Mouse (Mus musculus) hindbrain, embryonic 14.5 days (tissue): ENCODE measurements around the gene Gm3238. TPM values are rescaled to one million over a fixed set of nuclear protein-coding genes. Genes with fewer than 3 reads are reported as not detected.
"Not testable (repeated sequence)": the region's sequence is repeated elsewhere in the genome, so short reads cannot be mapped to it uniquely, and the experiment has no call there.

Experiments
- ATAC-seq: fragments of 200-750 bp; cut with Nextera tagmentation; 2 replicates; pipeline ENCODE4 v1.8.0; 2017; ENCODE audit warnings: moderate number of reproducible peaks, mild to moderate bottlenecking, moderate TSS enrichment, moderate library complexity; ENCODE audit not compliant: low FRiP score
- DNase-seq: peaks from one replicate; pipeline ENCODE4 v3.0.0-alpha.2; 2015; ENCODE audit warnings: low spot score
- H3K27ac ChIP-seq: fragments of 300-500 bp; sonication (generic); 2 replicates; pipeline ENCODE4 v1.5.1; 2014; ENCODE audit warnings: mild to moderate bottlenecking, moderate library complexity
- H3K27me3 ChIP-seq: fragments of 300-500 bp; sonication (generic); 2 replicates; pipeline ENCODE4 v1.6.1; 2014; ENCODE audit warnings: mild to moderate bottlenecking, low read length, mixed read lengths; ENCODE audit not compliant: control insufficient read depth, insufficient read depth
- H3K36me3 ChIP-seq: fragments of 300-500 bp; sonication (generic); replicated peaks from 2 replicates; pipeline ENCODE4 v1.6.1; 2014; ENCODE audit not compliant: control insufficient read depth, insufficient read depth
- H3K4me1 ChIP-seq: fragments of 300-500 bp; sonication (generic); replicated peaks from 2 replicates; pipeline ENCODE4 v1.6.1; 2014; ENCODE audit warnings: antibody characterized with exemption, low read length, mixed read lengths; ENCODE audit not compliant: control insufficient read depth, insufficient read depth
- H3K4me2 ChIP-seq: fragments of 300-500 bp; sonication (generic); replicated peaks from 2 replicates; pipeline ENCODE4 v1.6.1; 2014; ENCODE audit warnings: mild to moderate bottlenecking, moderate library complexity
- H3K4me3 ChIP-seq: fragments of 300-500 bp; sonication (generic); replicated peaks from 2 replicates; pipeline ENCODE4 v1.5.1; 2014; ENCODE audit warnings: mild to moderate bottlenecking, low read length
- H3K9ac ChIP-seq: fragments of 300-500 bp; sonication (generic); 2 replicates; pipeline ENCODE4 v1.6.1; 2014
- H3K9me3 ChIP-seq: fragments of 300-500 bp; sonication (generic); 2 replicates; pipeline ENCODE4 v1.6.1; 2016; ENCODE audit warnings: low read length; ENCODE audit not compliant: control insufficient read depth
- WGBS: fragments of 180-500 bp; shearing (Covaris S2); extraction: QIAGEN DNeasy Blood & Tissue Kit; methylation state at CpG from one replicate; pipeline ENCODE4 v1.1.7; 2014; 5-methylcytosine and 5-hydroxymethylcytosine counted together
- polyA plus RNA-seq: library from polyadenylated mRNA; unstranded; fragments of >200 nt; fragmentation: Nextera tagmentation; extraction: Ambion mirVana; gene quantifications from 2 replicates; pipeline ENCODE4 v1.2.1, GENCODE M21; 2014

Gm3238 gene
- not detected in 2 replicates for polyA plus RNA-seq

DNA sequence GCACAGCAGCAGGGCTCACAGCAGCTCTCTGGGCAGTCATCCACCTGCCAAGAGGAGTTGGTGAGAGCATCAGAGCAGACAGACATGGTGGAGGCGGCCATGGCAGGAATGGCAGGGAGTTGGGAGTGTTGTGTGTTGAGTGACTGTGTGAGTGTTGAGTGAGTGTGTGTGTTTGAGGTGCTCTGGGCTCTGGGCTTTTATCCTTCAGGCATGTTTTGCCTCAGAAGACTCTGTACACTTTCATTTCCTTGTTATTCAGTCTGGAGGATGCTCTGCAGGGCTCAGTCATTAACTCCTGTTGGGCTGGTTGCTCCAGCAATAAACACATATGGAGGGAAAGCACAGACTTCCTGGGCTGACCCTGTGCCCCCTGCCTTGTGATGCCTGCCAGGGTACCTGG lies at the start of gene Gm3238:
Gene Gm3238 (minus strand): TSS at position 101 of the 400 bp plus-strand sequence.
- 100% methylated on average over 1 of the region's 1 CpGs for WGBS
- H3K9ac ChIP-seq, ATAC-seq, DNase-seq, H3K4me1 ChIP-seq, H3K4me2 ChIP-seq, H3K27me3 ChIP-seq, H3K9me3 ChIP-seq, H3K27ac ChIP-seq, H3K4me3 ChIP-seq, H3K36me3 ChIP-seq: not testable (repeated sequence)

DNA sequence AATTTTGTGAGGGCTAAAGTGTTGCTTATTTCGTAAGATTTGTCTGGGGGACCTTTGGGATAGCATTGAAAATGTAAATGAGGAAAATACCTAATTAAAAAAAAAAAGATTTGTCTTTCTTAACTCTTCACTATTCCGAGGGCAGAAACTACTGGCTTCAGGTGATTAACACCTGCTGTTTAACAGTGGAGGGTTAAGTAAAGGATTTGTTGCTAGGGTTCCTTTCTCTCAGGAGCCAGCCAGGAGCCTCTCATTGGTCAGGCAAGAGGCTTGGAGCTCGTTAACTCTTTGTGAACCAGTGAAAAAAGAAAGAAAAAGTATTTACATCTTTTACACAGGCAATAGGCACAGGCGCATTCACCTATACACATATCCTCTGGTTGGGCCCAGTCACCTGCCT lies 48.1 kb upstream of the Gm3238 start:
- no peaks in the 10 kb centered on the region for H3K4me1 ChIP-seq
- H3K4me3 ChIP-seq: no peak overlapping the region
- DNase-seq (no peak), ATAC-seq (no peak)
- H3K36me3 ChIP-seq: no peaks in the 10 kb centered on the region
- H3K9ac ChIP-seq: no peak overlapping the region
- 0 out of 2 replicates have a peak, but pooled peaks cover 5% of the 10 kb centered on the region for H3K9me3 ChIP-seq
- no peak overlapping the region for H3K27ac ChIP-seq
- H3K27me3 ChIP-seq: no peaks in the 10 kb centered on the region
- H3K4me2 ChIP-seq: no peak overlapping the region
- 45% methylated on average over 4 of the region's 4 CpGs for WGBS

DNA sequence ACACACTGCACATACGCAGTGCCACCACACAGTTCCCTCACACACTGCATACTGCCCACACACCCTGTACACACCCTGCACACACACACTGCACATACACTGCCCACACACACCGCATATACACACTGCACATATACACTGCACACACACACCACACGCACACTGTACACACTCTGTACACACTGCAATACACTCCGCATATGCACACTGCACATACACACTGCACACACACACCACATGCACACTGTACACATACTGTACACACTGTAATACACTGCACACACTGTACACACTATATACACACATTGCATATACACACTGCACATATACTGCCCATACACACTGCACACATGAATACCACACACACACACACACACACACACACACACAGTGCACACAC lies 47.4 kb upstream of the Gm3238 start:
- H3K36me3 ChIP-seq: no peaks in the 10 kb centered on the region
- WGBS: 100% methylated on average over 4 of the region's 4 CpGs
- no peaks in the 10 kb centered on the region for H3K4me1 ChIP-seq
- no peak for DNase-seq
- H3K4me2 ChIP-seq: no peak overlapping the region
- no peak for ATAC-seq
- H3K9ac ChIP-seq: no peak overlapping the region
- H3K27ac ChIP-seq: no peak overlapping the region
- H3K27me3 ChIP-seq: no peaks in the 10 kb centered on the region
- H3K9me3 ChIP-seq: 0 out of 2 replicates have a peak, but pooled peaks cover 5% of the 10 kb centered on the region
- H3K4me3 ChIP-seq: no peak overlapping the region

DNA sequence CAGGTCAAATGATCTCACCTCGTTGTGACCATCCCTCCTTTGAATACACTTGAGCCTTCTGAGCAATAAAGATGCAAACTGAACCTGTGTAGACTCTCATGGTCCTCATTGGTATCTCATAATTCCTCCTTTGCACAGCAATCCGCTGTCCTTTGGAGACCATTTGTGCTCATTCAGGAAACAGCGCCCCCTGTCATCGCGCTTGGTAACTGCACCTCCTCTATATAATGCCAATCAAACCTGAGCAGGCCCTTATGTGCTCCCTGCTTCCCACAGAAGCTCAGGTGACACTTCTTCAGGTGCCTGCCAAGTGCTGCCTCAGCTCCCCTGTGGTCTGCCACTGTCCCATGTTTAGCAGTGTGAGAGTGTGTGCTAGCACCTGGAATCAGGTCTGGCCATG lies 44.4 kb upstream of the Gm3238 start:
- ATAC-seq (no peak), DNase-seq (peak; percentile 34)
- Histone ChIP-seq H3K27ac (no peak overlapping the region), H3K4me2 (no peak overlapping the region), H3K27me3 (no peaks in the 10 kb centered on the region), H3K9ac (no peak overlapping the region), H3K4me1 (no peaks in the 10 kb centered on the region), H3K9me3 (no peaks in the 10 kb centered on the region), H3K4me3 (no peak overlapping the region), H3K36me3 (no peaks in the 10 kb centered on the region)
- 25% methylated on average over 5 of the region's 5 CpGs for WGBS

DNA sequence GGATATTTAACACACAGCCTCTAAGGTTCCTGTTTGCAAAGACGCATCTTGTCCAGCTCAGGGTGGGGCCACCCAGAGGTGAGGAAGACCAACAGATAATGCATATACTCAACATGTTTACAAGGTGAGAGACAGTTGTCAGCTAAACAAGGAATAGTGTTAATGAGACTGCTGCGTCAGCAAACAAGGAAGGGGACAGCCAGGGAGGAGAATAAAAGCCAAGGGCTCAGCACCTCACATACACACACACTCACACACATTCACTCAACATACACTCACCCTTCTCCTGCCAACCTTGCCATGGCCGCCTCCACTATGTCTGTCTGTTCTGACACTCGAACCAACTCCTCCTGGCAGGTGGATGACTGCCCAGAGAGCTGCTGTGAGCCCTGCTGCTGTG lies 43.3 kb upstream of the Gm3238 start, which contains the start of gene Gm2696:
Gene Gm2696 (plus strand): TSS at position 301 of the 400 bp plus-strand sequence.
- H3K36me3 ChIP-seq: no peaks in the 10 kb centered on the region
- H3K9ac ChIP-seq: no peak within 1 kb of the TSS
- H3K4me1 ChIP-seq: no peaks in the 10 kb centered on the region
- H3K27ac ChIP-seq: no peak within 1 kb of the TSS
- DNase-seq: no peak
- H3K9me3 ChIP-seq: no peaks in the 10 kb centered on the region
- no peak for ATAC-seq
- H3K27me3 ChIP-seq: no peaks in the 10 kb centered on the region
- 53% methylated on average over 4 of the region's 4 CpGs for WGBS
- H3K4me2 ChIP-seq: no peak within 1 kb of the TSS
- no peak within 1 kb of the TSS for H3K4me3 ChIP-seq

DNA sequence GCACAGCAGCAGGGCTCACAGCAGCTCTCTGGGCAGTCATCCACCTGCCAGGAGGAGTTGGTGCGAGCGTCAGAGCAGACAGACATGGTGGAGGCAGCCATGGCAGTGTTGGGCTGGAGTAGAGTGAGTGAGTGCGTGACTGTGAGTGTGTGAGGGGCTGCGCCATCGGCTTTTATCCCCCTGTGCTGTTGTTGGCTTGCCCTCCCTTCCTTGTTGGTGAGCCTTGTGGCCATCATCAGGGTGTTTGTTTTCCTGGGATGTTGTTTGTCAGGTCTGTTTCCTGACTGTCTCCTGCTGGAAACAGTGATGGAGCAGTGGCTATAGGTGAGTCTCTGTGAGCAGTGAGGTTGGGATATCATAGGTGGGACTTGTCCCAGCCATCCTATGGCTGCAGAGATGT lies 40.6 kb upstream of the Gm3238 start, which contains the start of gene Gm9507:
Gene Gm9507 (minus strand): TSS at position 101 of the 400 bp plus-strand sequence.
- Histone ChIP-seq H3K4me3 (no peak within 1 kb of the TSS), H3K27ac (no peak within 1 kb of the TSS), H3K9ac (no peak within 1 kb of the TSS), H3K9me3 (no peaks in the 10 kb centered on the region), H3K36me3 (no peaks in the 10 kb centered on the region), H3K4me1 (no peaks in the 10 kb centered on the region), H3K27me3 (no peaks in the 10 kb centered on the region), H3K4me2 (no peak within 1 kb of the TSS)
- DNase-seq: no peak
- WGBS: 70% methylated on average over 5 of the region's 5 CpGs
- no peak for ATAC-seq

DNA sequence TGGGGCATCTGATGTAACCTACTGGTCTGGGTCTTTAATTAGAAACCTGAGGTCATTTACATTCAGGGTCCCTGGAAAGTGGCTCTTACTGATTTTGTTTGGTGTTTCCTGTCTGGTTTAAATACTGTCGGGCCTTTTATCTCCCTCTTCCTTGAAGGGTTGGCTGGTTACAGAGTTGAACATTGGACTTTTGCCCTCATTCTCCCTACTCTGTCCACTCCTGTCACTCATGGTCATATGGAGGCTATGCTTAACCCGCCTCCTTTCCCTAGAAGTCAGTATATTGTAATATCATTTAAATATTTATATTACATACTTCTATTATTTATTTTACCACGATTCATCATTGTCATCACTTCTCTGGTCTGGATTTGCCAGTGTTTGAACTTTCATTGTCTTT lies 33.0 kb upstream of the Gm3238 start:
- Histone ChIP-seq H3K36me3 (no peaks in the 10 kb centered on the region), H3K9me3 (no peaks in the 10 kb centered on the region), H3K27me3 (no peaks in the 10 kb centered on the region), H3K4me3 (no peak overlapping the region), H3K4me2 (no peak overlapping the region), H3K27ac (no peak overlapping the region), H3K9ac (no peak overlapping the region), H3K4me1 (no peaks in the 10 kb centered on the region)
- ATAC-seq (no peak), DNase-seq (no peak)
- WGBS: 88% methylated on average over 3 of the region's 3 CpGs

DNA sequence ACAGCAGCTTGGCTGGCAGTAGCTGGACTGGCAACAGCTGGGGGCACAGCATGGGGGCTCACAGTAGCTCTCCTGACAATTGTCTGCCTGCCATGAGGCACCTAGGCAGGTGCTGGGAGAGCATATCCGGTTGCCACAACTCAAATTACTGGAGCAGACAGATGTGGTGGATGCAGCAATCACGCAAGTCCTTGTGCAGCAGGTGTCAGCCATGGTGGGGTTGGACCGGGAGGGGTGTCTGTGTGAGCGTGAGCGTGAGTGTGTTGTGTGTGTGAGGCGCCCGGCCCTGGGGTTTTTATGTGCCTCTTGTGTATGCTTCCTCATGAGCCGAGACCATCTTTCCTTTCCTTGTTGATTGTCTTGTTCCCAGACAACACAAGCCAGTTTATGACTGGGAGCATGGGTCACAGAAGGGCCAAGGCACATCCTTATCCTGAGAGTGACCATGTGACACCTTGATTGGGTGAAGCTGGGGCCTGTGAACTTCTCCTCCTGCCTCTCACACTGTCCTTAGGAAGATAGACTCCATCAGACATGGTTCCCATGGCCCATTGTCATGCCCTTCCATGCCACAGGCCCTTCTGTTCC lies 27.9 kb upstream of the Gm3238 start, which contains the start of gene Gm19668:
Gene Gm19668 (minus strand): TSS at position 213 of the 588 bp plus-strand sequence.
- no peaks in the 10 kb centered on the region for H3K36me3 ChIP-seq
- WGBS: 59% methylated on average over 8 of the region's 8 CpGs
- H3K9ac ChIP-seq: no peak within 1 kb of the TSS
- H3K4me3 ChIP-seq: no peak within 1 kb of the TSS
- ATAC-seq (no peak), DNase-seq (no peak)
- no peaks in the 10 kb centered on the region for H3K27me3 ChIP-seq
- H3K27ac ChIP-seq: no peak within 1 kb of the TSS
- no peaks in the 10 kb centered on the region for H3K9me3 ChIP-seq
- no peak within 1 kb of the TSS for H3K4me2 ChIP-seq
- H3K4me1 ChIP-seq: no peaks in the 10 kb centered on the region

DNA sequence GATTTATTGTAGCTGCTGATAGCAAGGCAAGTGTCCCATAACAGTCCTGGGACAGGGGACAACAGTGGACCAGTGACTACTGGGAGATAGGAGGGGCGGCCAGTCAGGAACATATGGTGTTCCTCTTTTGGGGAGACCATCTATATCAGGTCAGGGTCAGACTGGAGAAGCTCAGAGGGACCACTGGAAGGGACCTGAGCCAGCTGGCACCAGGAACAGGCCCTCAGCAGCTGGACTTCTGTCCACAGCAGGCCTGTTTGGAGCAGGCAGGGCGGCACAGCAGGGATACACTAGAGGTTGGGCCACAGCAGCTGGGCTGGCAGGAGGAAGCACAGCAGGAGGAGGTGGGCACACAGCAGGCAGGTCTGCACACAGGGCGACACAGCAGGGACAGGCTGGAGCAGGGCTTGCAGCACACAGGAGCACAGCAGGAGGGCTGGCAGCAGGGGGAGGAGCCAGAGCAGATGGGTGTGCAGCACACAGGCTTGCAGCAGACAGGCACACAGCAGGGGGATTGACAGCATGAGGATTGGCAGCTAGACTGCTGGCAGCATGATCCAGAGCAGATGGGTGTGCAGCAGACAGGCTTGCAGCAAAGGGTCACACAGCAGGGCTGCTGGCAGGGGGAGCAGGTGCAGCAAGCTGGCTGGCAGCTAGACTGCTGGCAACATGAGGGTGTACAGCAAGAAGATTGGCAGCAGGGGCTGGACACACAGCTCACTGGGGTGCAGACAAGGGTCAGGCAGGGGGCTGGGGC lies 27.2 kb upstream of the Gm3238 start:
- not testable (repeated sequence) for H3K4me1 ChIP-seq, H3K36me3 ChIP-seq, H3K9ac ChIP-seq, ATAC-seq, H3K27ac ChIP-seq, H3K4me3 ChIP-seq, H3K27me3 ChIP-seq, H3K9me3 ChIP-seq, H3K4me2 ChIP-seq, DNase-seq
- WGBS: 30% methylated on average over 3 of the region's 3 CpGs
